Mouse (Mus musculus) frontal cortex, postnatal 14 days (tissue): ENCODE measurements around the gene Vgll4.

ENCODE experiments used
- DNase-seq, 2 experiments: peaks; one replicate each; pipeline ENCODE4 v3.0.0; 2022; ENCODE audit warnings: low spot score in 2 of 2

Vgll4 gene

GRCm38 (mm10) chr6:114969213-114970120, at the start of gene Vgll4:
Gene Vgll4, minus strand, starts transcription at chr6:114969994.
- peak; percentile 50 to 62 for DNase-seq

DNA sequence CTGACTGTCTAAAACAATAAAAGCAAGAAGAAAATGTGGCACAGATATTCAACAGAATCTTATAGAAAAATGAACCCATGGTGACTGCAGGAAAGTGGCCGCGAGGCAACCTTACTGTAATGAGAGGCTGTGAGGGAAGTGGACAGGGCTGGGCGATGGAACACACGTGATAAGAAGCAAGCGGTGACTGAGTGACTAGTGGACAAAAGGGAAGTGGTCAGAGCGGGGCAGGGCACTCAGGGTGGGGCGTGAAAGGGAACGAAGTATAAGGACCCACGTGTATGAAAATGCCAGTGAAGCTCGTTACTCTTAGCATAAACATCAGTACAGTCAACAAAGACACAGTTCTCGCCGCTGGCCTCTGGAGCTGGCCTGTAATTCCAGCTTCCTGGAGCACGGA, 45.7 kb upstream of the Vgll4 start:
- no peak for DNase-seq

GRCm38 (mm10) chr6:115013574-115013973, 43.8 kb upstream of the Vgll4 start:
- DNase-seq: no peak

DNA sequence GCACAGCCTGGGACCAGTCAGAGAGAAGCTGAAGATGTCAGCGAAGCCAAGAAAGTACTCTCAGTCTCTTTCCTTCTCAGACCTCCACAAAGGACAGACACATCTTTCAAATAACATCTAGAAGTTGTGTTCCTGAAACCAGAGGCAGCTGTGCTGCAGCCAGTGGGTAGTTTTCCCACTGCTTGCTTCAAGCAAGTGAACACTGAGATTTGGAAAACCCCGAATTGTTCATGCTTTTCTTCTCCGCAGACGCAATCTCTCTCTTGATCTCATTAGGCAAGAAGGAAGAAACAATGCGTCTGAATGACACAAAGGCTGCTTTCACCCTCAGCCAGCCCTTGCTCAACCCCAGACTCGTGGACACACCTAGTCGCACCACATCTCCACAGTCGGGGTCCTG, 42.0 kb upstream of the Vgll4 start:
- no peak for DNase-seq

- DNase-seq: no peak
Observed at GRCm38 (mm10) chr6:115010815-115011214, 41.0 kb upstream of the Vgll4 start.

DNA sequence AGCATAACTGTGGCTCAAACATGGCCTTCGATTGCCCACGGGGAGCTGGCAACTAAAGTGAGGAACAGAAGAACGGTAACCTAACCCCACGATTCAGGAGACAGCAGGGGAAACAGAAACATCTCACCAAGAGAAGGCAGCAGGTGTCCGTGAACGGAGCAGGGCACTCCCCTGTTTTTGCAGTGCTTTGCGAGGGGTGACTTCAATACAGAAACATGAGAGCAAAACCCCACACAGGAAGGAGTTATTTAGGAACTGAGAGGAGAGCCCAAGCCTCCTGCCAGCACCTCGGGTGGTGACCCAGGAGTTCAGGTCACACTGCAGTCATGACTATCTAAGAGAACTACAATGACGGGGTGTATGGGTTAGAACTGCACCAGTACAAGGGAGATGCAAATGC, 40.5 kb upstream of the Vgll4 start:
- DNase-seq: no peak

- peak in 1 of 2 experiments; percentile 64 for DNase-seq
Observed at GRCm38 (mm10) chr6:115007728-115008127, 37.9 kb upstream of the Vgll4 start.

DNA sequence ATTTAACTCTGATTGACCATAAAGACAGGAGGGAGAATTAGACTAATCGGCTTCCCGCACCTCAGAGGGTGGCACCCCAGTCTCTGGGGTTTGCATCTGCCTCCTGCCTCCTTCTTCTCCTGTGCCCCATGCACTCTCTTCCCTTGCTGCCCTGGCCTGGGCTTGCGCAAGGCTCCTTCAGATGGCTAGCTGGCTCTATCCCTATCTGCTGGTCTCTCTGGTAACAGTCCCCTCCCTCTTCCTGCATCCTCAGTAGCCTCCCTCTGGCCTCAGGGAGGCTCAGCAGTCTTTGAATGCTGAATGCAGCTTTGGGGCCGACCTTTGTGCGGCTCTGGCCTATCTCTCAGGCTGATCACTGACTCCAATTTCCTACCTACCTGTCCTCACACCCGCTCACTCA, 37.2 kb upstream of the Vgll4 start:
- no peak for DNase-seq

- no peak for DNase-seq
Observed at GRCm38 (mm10) chr6:115006065-115006464, 36.3 kb upstream of the Vgll4 start.

DNA sequence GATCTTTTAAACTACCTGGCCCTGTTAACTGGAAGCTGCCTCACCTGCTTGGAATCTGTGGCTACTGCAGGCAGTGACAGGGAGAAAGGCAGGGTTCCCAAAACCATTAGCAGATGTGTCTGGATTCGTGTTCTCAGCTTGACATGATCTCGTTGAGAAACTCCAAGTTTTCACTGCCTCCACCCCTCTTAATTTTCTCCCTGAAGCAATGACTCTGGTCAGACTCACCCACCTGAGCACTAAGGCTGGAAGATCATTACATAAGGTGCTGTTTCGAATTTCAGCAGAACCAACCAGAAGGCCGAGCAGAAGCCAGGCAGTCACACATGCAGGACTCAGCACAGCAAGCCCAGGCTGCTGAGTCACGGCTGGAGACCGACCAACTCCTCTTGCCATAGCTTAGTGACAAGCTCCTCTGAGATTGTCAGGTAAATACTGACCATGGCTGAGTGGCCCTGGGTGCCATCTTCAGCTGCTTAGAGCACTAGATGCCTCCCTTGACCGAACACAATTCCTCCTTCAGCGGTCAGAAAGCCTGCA, 35.6 kb upstream of the Vgll4 start:
- peak; percentile 30 to 35 for DNase-seq

GRCm38 (mm10) chr6:115004636-115005035, 34.8 kb upstream of the Vgll4 start:
- DNase-seq: peak in 1 of 2 experiments; percentile 37

GRCm38 (mm10) chr6:114998374-114999031, 28.7 kb upstream of the Vgll4 start:
- DNase-seq: no peak

GRCm38 (mm10) chr6:114997471-114997870, 27.7 kb upstream of the Vgll4 start:
- no peak for DNase-seq

DNA sequence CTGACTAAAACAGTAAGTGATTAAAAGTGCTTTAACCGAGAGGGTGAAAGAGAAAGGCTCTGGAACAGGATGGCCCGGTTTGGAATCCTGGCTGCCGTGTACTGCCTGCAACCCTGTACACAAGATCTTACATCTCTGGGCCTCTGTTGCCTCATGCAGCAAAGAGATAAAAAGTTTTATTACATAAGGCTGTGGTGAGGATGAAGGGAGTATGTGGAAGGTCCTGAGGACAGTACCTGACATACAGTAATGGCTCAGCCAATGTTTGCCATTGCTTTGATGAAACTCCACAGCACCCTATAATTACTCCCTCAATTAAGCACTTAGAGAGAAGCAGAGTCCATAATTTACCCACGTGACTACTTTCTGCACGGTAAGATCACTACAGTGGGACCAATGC, 27.1 kb upstream of the Vgll4 start:
- no peak for DNase-seq

GRCm38 (mm10) chr6:114994079-114994478, 24.3 kb upstream of the Vgll4 start:
- DNase-seq: no peak

DNA sequence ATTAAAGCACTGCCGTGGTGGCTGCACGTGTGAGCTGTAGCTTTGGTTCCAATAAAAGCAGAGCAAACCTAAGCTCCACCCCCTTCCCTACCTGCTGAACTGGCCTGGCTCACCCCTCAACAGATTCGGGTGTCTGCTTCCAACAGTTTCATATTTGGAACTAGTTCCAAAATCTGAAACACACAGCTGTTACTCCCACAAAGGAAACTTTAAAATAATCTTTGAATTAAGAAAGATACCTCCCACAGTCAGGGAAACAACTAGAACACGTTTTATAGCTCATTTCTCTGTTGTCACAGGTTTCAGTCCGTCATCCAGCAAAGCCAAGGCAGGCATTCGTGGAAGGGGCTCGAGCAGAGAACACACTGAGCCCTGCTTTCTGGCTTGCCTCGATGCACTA, 23.9 kb upstream of the Vgll4 start:
- DNase-seq: peak; percentile 18 to 49

DNA sequence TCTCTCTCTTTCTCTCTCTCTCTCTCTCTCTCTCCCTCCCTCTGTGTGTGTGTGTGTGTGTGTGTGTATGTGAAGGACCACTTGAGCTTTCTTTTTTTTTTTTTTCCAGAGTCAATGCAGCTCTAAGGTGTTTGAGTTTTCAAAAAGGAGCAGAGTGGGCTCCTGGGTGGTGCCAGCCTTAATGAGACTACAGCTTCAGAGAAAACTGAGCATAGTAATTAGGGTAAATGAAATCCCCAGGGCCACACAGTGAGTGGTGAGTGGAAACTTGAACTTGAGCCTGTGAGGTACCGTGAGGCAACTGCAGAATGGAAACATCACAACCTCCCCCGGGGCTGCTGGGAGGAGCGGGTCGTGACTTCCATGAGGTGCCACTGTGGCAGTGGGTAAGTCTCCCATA, 22.1 kb upstream of the Vgll4 start:
- DNase-seq: no peak

- no peak for DNase-seq
Observed at GRCm38 (mm10) chr6:114988619-114988980, 18.8 kb upstream of the Vgll4 start.

- no peak for DNase-seq
Observed at GRCm38 (mm10) chr6:114987966-114988618, 18.3 kb upstream of the Vgll4 start.

GRCm38 (mm10) chr6:114982671-114983070, 12.9 kb upstream of the Vgll4 start:
- no peak for DNase-seq

DNA sequence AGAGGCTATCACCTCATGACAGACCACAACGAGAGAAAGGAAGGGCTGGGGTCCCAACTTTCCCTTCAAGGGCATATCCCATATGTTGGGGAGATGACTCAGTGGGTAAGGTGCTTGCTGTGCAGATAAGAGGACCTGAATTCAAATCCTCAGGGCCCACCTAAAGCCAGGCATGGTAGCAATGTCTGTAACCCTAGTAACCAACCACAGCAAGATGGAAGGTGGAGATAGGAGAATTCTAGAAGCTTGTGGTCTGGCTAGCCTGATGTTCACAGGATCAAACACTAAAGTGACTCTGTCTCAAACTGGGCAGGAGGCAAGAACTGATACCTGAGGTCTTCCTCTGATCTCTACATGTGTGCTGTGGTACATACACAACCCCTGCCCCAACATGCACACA, 9.9 kb upstream of the Vgll4 start:
- no peak for DNase-seq

- DNase-seq: peak; percentile 54 to 64
Observed at GRCm38 (mm10) chr6:114976915-114977419, 7.2 kb upstream of the Vgll4 start.
